Mouse (Mus musculus) cerebral cortex, adult 2 months (tissue): ENCODE results near the gene Rexo4.

Experiments used
- WGBS: fragments of 180-500 bp; shearing (Covaris S2); methylation state at CpG from one replicate; pipeline ENCODE4 v1.1.7; 2018; 5-methylcytosine and 5-hydroxymethylcytosine counted together

Gene Rexo4

DNA sequence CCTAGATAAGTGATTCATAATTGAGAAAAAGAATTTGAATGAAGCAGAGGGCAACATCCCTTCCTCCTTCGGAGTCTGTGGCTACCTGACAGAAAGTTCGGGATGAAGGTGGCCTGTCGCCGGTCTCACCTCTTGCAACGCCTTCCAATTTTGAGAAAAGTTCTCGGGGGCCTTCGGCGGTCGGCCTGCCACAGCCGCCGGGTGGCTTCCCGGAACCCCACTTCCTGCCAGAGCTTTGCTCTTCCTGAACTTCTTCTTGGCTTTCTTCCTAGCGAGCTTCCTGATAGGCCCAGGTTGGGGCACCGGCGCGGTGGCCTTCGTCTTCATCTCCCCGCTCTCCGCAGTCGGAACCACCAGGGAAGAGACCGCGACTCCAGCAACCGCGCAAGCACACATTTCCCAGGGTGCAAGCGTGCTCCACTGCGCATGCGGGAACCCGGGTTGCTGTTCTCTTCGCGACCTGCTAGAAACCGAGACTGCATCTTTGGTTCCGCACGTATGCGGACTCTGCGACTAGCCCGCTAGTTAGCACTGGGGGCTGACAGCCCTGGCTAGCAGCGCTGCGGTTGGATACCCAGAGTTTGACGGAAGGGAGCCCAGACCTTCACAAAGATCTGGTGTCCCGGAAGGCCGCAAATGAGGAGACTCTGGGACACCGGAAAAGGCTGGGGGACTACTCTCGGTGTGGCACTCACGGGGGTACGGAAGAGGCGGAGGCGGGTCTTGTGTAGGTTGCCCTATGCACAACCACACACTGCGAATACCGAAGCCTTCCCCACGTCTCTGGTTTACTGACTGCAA, at the start of gene Rexo4:
Gene Rexo4 (minus strand): TSS at position 464 of the 801 bp plus-strand sequence.
- under 1% methylated on average over 50 of the region's 50 CpGs for WGBS

DNA sequence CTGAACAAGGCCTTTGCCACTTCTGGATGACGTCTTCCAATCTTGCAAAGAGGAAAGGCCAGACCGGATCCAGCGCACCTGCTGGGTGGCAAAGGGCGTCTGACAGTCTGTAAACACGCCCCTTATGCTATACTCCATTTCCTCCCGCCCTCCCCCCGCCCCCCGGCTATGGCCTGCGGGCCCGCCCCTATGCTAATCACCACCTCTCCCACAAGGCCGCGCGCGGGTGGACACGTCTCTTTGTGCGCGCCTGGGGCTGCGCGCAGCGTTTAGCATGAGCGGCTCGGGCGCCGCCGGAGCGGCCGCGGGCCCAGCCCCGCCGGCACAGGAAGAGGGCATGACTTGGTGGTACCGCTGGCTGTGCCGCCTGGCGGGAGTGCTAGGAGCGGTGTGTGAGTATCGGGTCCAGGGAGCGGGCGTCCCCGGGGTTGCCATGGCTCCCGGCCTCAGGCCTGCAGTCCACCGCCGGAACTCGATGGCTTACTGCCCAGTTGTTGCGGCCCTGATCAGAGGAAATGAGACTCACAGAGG, 45.6 kb upstream of the Rexo4 start, which contains the start of gene Cacfd1:
Gene Cacfd1 (plus strand): TSS at position 213 of the 531 bp plus-strand sequence.
- WGBS: under 1% methylated on average over 43 of the region's 43 CpGs

GRCm38 (mm10) chr2:27007701-27008100, 43.5 kb upstream of the Rexo4 start:
- WGBS: 52% methylated on average over 7 of the region's 7 CpGs

DNA sequence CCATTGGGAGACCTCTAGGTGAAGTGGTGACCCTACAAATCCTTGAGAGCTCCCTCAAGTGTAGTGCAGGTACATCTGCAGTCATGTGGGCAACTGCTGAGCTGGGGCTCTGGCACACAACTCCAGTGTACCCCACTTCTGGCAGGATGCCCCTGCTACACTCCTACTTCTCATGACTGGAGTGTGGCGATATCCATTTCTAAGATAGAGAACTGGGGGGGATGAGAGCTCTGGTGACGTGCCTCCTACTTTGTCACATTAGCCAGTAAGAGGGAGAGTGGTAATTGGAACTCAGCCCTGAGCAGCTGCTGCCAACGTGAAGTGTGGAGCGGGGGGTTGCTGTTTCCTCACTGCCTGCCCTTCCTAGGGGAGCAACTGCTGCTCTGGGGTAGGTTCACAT, 42.1 kb upstream of the Rexo4 start:
- WGBS: 44% methylated on average over 4 of the region's 4 CpGs

- WGBS: 93% methylated on average over 7 of the region's 7 CpGs
These were observed 33.8 kb upstream of the Rexo4 start for GRCm38 (mm10) chr2:26997993-26998392.

- 77% methylated on average over 1 of the region's 1 CpGs for WGBS
These were observed 33.3 kb upstream of the Rexo4 start for GRCm38 (mm10) chr2:26997498-26997897.

DNA sequence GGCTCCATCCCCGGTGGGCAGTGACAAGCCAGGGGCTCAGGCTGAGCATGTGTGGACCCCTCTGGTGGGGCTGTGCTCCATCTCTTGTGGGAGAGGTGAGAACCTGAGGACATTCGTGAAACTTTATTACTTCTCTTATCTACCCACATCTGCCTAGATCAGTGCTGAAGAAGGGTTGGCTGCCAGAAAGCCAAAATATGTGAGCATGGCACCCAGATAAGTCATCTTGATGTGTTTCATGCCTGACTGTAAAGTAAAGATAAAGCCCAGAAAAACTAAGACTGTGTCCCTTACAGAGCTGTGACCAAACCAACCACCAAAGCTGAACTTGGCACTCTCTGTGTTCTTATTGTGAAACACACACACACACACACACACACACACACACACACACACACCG, 29.8 kb upstream of the Rexo4 start:
- 81% methylated on average over 3 of the region's 3 CpGs for WGBS

DNA sequence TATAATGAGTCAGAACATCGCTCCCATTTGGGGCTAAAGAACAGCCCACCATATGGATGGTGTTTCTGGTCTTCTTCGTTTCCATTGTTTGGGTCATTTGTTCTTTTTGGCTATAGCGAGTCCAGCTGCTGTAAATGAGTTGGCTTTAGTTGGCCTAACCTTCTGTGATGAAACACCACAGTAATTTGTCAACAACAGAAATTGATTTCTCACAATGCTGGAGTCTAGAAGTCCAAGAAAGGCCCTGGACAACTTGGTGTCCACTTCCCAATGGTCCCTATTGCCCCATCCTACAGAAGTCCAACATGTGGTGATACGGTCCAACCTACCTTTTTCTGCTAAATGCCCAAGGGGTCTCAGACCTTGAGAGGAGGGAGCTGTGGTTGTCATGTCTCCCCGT, 20.5 kb upstream of the Rexo4 start:
- WGBS: 89% methylated on average over 5 of the region's 5 CpGs

- WGBS: 60% methylated on average over 2 of the region's 2 CpGs
These were observed 20.0 kb upstream of the Rexo4 start for GRCm38 (mm10) chr2:26984179-26984578.

GRCm38 (mm10) chr2:26980361-26980760, 16.2 kb upstream of the Rexo4 start:
- 86% methylated on average over 1 of the region's 1 CpGs for WGBS

- 48% methylated on average over 4 of the region's 4 CpGs for WGBS
These were observed 9.8 kb upstream of the Rexo4 start for GRCm38 (mm10) chr2:26973960-26974359.

DNA sequence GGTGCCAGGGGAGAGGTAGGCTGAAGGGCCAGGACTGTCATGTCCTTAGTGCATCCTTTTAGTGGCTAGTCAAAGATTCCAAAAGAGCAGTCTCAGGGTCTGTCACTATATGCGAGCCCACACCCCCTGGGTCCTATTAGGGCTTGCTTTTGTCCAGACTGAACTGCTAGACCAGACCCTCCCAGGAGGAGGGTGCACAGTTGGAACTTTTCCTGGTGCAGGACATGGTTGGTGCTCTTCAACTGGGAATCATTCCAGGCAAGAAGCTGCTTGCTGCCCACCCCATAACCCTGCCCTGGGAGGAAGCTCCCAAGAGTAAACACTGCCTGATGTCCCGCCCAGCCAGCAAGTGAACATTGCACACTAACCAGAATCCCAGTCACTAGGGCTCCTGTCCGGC, 8.9 kb upstream of the Rexo4 start, which contains the start of gene Adamts13:
Gene Adamts13 (plus strand): TSS at position 301 of the 400 bp plus-strand sequence.
- WGBS: 64% methylated on average over 3 of the region's 3 CpGs

- 84% methylated on average over 2 of the region's 2 CpGs for WGBS
These were observed 3.1 kb upstream of the Rexo4 start for GRCm38 (mm10) chr2:26967262-26967661.

GRCm38 (mm10) chr2:26964724-26965370, 661 bp upstream of the Rexo4 start:
- 16% methylated on average over 14 of the region's 14 CpGs for WGBS

DNA sequence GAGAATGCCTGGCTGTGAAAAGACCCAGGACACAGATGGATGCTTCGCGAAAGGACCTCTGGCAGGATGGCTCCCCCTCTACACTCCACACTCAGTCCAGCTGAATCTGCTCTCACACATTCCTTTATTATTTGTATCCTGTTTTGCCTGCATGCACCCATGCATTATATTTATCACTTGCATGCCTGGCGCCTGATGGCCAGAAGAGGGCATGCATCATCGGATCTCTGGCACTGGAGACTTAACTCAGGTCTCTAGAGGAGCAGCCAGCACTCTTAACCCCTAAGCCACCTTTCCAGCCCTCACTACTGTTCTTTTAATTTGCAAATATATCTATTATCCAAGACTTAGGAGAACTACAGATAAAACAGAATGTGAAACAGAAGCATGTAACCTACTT, 3.4 kb downstream of the Rexo4 start:
- 61% methylated on average over 4 of the region's 4 CpGs for WGBS

DNA sequence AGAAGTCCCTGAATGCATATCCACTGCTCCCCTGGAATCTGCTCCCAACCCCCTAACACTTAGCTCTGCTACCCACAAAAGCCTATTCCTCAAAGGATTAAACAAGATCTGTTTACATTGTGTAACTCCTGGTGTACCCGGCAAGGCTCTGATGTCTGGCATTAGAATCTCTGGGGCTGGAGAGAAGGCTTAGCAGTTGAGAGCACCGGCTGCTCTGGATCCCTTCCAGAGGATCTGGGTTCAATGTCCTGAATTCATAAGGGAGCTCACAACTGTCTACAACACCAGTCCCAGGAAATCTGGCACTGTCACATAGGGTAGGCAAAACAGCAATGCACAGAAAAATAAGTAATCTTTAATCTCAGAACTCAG, 6.7 kb downstream of the Rexo4 start:
- WGBS: 56% methylated on average over 2 of the region's 2 CpGs

DNA sequence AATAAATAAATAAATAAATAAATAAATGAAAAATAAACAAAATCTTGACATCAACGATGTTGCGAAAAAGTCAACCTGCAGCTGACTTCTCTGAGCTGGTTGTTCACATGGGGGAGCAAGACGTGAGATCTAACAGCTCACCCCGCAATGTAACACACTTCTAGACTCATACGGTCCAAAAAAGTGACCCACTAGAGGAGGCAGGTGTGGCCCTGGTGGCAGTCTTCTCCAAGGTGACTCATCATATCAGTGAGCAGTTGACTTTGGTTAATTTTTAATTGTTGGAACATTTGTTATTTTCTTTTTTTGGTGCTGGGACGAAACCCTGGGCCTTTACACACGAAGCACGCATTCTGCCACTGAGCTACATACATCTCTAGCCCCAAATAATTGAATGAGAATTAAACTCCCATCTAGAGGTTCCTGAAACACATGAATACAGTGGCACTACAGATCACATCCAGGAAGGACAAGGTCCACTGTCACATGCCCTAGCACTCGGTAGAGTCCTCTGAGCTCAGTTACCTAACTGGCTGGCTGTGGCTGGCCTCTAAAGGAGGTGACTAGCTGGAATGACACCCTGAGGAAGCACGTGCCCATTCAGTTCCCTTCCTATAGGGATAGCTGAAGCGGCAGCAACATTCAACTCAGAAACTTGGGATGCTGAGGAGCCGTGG, 7.2 kb downstream of the Rexo4 start:
- WGBS: 95% methylated on average over 12 of the region's 12 CpGs

GRCm38 (mm10) chr2:26954735-26955395, 9.3 kb downstream of the Rexo4 start:
- 88% methylated on average over 2 of the region's 2 CpGs for WGBS

DNA sequence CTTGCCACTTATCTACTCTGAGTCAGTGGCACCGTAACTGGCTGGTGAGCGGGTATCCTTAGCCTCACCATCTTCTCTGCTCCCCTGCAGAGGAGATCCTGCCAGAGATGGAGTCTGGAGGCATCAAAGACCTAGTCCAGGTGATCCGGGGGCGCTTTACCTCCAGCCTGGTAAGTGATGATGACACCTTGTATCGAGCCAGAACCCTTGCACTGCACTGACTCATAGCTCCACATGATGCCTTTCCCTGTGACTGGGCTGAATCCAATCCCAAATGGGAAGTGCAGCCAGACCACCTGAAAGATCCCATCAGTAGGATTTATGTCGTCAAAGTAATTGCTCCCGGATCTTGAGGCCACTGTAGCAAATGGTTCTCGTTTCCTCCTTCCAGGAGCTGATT, 11.3 kb downstream of the Rexo4 start:
- WGBS: 80% methylated on average over 8 of the region's 8 CpGs

GRCm38 (mm10) chr2:26952193-26952592, 12.0 kb downstream of the Rexo4 start:
- 89% methylated on average over 4 of the region's 4 CpGs for WGBS

DNA sequence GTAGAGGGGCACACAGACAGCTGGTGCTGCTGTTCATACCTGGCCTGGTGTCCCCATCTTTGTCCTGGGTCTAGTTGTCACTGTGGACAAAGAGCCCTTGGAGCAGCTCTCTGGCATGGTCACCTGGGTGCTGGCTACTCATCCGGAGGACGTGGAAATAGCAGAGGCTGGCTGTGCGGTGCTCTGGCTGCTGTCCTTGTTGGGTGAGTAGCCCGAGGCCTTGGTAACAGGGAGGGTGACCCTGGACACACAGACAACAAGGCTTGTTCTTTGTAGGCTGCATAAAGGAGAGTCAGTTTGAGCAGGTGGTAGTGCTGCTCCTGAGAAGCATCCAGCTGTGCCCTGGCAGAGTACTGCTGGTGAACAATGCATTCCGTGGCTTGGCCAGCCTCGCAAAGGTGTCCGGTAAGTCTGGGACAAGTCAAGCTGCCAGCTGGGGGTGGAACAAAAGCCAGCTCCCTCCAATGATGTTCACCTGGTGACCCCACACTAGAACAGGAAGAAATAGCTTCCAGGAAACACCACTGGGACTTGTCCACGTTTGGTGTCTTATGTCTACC, 12.8 kb downstream of the Rexo4 start:
- 82% methylated on average over 8 of the region's 8 CpGs for WGBS
